Mouse (Mus musculus) kidney, postnatal 14 days (tissue): Measurements from ENCODE around the gene Fgf2.

Experiments used
- DNase-seq: peaks from one replicate; pipeline ENCODE4 v3.0.0; 2022; ENCODE audit warnings: mixed read lengths

Fgf2 gene

DNA sequence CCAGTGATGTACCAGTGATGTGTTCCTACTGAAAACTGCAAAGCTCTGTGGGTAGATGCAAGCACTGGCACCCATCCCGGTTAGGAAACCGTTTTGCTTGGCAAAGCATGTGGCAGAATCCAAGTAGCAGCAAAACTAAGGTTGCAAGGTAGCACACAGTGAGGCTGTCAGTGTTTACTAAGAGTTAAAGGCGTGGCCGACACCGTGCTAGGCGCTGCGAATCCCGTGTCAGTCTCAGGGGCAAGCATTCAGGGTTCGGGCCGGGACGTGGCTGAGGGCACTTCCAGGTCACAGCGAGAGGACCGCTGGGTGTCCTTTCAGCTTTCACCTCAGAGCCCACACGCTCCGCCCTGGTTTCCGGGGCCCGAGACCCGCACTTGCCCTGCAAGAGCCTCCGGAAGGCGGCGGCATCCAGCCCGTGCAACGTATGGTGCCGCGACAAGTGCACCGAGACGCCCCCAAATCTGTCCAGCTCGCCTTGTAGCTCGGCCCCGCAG lies 70.9 kb downstream of the Fgf2 start:
- no peak for DNase-seq

DNA sequence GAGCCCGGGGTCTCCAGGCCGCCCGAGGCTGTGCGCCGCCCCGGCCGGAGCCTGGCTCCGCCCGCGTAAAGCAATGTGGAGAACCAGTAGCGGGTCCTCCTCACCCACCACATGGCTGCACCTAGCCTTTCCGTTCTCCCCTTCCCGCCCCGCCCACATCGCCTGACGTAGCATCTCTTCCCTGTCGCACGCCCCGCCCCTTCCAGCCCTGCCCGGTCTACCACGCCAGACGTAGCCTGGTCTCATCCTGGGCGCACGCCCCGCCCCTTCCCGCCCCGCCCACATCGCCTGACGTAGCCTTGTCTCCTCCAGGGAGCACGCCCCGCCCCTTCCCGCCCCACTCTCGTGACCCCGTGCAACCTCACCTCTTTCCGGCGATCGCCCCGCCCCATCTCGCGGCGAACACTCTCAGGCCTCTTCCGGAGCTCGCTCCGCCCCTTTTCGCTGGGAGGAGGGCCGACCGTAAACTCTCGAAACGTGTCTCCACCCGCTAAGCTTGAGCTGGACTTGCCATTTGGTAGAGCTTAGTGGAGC lies 71.4 kb downstream of the Fgf2 start, which contains the start of gene Spata5:
Gene Spata5, plus strand, starts transcription at position 439 of the 534 bp plus-strand sequence.
- peak; percentile 99 for DNase-seq

DNA sequence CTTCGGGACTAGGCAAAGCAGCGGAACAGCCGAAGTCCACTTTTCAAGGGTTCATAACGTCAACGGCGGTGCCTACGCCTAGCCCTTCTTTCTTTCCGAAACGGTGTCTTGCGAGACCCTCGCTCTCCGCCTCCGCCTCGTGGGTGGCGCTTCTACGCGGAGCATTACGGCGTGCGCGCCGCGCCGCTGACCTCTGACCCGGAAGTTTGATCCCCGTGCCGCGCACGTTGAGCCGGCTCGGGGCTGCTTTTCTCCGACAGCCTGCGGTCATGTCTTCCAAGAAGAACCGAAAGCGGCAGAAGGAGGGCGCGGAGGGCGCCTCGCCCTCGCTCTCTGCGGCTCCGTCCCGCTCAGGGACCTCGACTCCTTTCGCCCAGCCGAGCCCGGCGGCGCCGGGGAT lies 71.9 kb downstream of the Fgf2 start, which contains the start of gene Nudt6:
Gene Nudt6, minus strand, starts transcription at position 140 of the 400 bp plus-strand sequence.
- DNase-seq = peak; percentile 95

DNA sequence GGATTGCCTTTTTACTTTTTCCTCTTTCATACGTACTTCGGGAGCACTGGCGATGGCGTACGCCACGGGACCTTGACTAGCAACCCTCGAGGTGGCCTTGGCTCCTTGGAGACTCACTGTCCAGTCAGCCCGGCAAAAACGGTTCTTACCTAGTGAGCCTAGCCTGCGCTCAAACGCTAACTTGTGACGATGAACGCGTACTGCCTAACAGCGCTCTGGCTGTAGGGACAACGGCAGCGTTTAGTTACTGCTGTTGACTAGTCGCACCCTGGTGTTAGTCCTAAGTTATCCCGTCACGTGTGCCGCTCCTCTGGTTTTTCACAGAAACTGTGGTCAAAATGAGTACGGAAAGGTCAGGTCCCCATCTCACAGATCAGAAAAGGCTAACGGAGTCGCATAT lies 72.5 kb downstream of the Fgf2 start:
- no peak for DNase-seq

DNA sequence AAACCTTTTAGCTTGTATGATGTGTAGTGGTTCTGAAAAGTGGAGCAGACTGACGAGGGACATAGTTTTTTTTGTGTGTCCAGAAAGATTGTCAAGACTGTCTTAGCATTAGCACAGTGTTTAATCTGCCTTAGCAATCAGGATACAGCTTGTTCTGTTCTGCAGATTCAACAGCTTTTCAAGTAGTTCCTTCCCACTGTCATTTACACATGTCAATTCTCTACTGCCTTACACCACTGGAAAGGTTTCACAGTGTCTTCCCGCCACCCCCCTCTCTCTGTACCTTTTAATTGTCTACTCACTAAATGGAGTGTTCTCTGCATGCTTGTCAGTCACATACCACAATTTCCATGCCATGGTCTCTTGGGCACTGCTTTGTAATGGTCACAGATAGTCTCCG lies 73.0 kb downstream of the Fgf2 start:
- DNase-seq = no peak

DNA sequence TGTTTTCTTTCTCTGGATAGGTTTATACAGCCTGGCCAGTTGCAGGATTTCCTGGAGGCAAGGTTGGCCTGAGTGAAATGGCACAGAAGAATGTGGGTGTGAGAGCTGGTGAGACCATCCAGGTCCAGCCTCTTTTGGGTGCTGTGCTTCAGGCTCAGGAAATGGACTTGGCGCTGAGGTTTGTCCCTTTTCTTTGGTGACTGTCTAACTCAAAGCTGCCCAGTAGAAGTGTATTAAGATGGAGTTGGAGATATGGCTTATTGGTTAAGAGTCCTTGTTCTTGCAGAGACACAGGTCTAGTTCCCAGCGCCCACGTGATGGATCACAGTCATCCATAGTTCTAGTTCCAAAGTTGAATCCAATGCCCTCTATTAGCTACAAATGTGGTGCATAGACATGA lies 77.9 kb downstream of the Fgf2 start:
- no peak for DNase-seq

DNA sequence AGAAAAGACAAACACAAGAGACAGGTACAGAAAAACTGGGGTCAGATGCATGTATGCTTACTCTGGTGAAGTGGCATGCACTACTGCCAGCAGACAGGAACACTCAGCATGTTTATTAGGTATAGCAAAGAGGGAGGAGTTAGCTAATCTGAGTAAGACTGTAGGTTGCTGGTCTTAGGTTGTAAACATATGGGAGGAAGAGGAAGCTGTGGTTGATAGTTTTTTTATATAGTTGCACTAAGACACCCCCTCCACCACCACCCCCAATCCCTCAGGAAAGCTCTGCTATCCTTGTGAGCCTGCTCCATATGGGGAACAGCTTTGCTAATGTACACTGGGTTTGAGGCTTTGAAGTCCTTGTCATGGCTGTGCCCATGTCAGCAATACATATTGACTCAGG lies 82.2 kb downstream of the Fgf2 start:
- no peak for DNase-seq

DNA sequence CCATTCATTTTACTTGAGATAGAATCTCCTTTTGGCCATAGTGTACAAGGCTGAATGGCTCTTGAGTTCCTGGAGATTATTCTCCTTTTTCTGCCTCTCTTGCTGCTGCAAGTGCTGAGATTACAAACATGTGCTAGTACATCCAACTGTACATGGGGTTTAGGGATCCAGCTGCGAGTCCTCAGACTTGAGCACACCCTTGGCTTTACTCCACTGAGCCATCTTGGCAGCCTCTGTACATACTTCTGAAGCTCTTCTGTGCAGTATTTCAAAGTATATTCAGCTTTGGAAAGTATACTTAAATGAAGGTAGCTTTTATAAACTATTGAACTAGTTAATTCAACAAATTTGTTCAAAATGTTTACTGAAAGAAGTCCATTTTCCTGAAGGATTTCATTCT lies 91.6 kb downstream of the Fgf2 start:
- DNase-seq = peak; percentile 38

DNA sequence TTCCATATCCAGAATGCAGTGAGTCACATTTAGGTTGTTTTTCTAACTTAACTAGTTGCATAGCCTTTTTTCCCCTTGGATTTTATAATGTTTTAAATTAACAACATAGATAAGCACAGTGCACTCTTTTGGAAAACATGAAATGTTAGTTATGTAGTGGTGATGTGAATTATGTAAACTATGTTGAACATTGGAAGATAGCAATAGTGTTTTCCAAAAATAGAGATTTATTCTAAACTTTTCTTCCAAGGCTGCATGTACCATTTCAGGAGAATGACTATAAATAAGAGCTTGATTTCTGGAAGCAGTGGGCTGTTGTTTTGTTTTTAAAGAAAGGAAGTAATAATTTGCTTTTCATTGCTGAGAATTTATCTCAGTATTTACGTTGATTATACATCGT lies 95.3 kb downstream of the Fgf2 start:
- no peak for DNase-seq

DNA sequence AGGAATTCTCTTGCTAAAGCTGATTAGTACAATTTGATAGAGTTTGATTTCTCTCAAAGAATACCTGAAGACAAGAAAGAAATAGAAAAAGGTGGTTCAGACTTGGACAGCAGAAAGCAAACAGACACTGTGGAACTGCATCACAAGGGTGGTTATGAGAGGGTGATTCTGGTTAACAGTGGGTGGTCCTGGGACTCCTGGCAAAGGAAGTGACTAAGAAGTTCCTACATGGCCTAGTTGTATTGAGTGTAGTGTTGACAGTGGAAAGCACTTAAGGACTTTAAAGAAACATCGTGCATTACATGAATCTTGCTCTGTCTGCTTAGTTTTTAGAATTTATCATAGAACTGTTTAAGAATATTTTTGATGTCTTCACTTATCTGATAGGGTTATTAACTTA lies 107.8 kb downstream of the Fgf2 start:
- DNase-seq = no peak
